Mouse (Mus musculus) lung, adult 10 weeks (tissue): Measurements from ENCODE around the gene Slc35e2. TPM values are rescaled to one million over a fixed set of nuclear protein-coding genes. Genes with fewer than 3 reads are reported as not detected.

Experiments used
- polyA plus RNA-seq: library from polyadenylated mRNA; stranded (reverse); fragments of 350-450 nt; fragmentation: Illumina TruSeq; extraction: RNeasy Lipid Tissue Mini Kit (QIAGEN cat#74804); gene quantifications from one replicate; pipeline ENCODE4 v1.2.3, GENCODE M21; 2014; ENCODE audit warnings: low read depth, low replicate concordance; ENCODE audit not compliant: insufficient read depth

The Slc35e2 gene
- 2.7 TPM for polyA plus RNA-seq

GRCm38 (mm10) chr4:155601091-155601996 is at the start of gene Slc35e2:
TSS of gene Slc35e2 (plus strand) at chr4:155601416.

GRCm38 (mm10) chr4:155561661-155562442 is 39.4 kb upstream of the Slc35e2 start, which contains the start of gene Nadk:
TSS of gene Nadk (plus strand) at chr4:155562378.

GRCm38 (mm10) chr4:155624338-155625291 is 23.4 kb downstream of the Slc35e2 start, which contains the start of gene Cdk11b:
TSS of gene Cdk11b (plus strand) at chr4:155624854.

GRCm38 (mm10) chr4:155645308-155645707 is 44.1 kb downstream of the Slc35e2 start, which contains the start of gene Gm10563:
TSS of gene Gm10563 (minus strand) at chr4:155645408.

GRCm38 (mm10) chr4:155653086-155653450 is 51.9 kb downstream of the Slc35e2 start, which contains the start of gene Mmp23:
TSS of gene Mmp23 (minus strand) at chr4:155653384.

GRCm38 (mm10) chr4:155668689-155669597 is 67.7 kb downstream of the Slc35e2 start, which contains the start of gene Mib2:
TSS of gene Mib2 (minus strand) at chr4:155669198.

Other genes with a start within 250 kb of the Slc35e2 start
- 28.0 TPM for gene Prkcz, start 240.1 kb upstream of the Slc35e2 start, polyA plus RNA-seq
- gene Gabrd, start 203.3 kb upstream of the Slc35e2 start, polyA plus RNA-seq = 0.35 TPM
- 2.1 TPM for gene Cfap74, start 192.2 kb upstream of the Slc35e2 start, polyA plus RNA-seq
- 1.1 TPM for gene Tmem52, start 132.3 kb upstream of the Slc35e2 start, polyA plus RNA-seq
- 229 TPM for gene Gnb1, start 110.1 kb upstream of the Slc35e2 start, polyA plus RNA-seq
- 65.4 TPM for gene Nadk, start 39.0 kb upstream of the Slc35e2 start, polyA plus RNA-seq
- 47.0 TPM for gene Cdk11b, start 23.4 kb downstream of the Slc35e2 start, polyA plus RNA-seq
- gene Gm10563, start 44.0 kb downstream of the Slc35e2 start, polyA plus RNA-seq = not detected
- 18.4 TPM for gene Mmp23, start 52.0 kb downstream of the Slc35e2 start, polyA plus RNA-seq
- 23.8 TPM for gene Mib2, start 67.8 kb downstream of the Slc35e2 start, polyA plus RNA-seq
- 2.8 TPM for gene Fndc10, start 92.9 kb downstream of the Slc35e2 start, polyA plus RNA-seq
- 76.0 TPM for gene Ssu72, start 103.4 kb downstream of the Slc35e2 start, polyA plus RNA-seq
- 0.40 TPM for gene Tmem240, start 133.4 kb downstream of the Slc35e2 start, polyA plus RNA-seq
- gene Atad3a, start 159.7 kb downstream of the Slc35e2 start, polyA plus RNA-seq = 17.7 TPM
- 3.0 TPM for gene Vwa1, start 173.3 kb downstream of the Slc35e2 start, polyA plus RNA-seq
- 0.29 TPM for gene Tmem88b, start 184.5 kb downstream of the Slc35e2 start, polyA plus RNA-seq
- 3.2 TPM for gene Ankrd65, start 189.0 kb downstream of the Slc35e2 start, polyA plus RNA-seq
- 112 TPM for gene Mrpl20, start 201.5 kb downstream of the Slc35e2 start, polyA plus RNA-seq
- 51.7 TPM for gene Ccnl2, start 211.1 kb downstream of the Slc35e2 start, polyA plus RNA-seq
- gene Aurkaip1, start 229.9 kb downstream of the Slc35e2 start, polyA plus RNA-seq = 106 TPM
- gene Mxra8, start 238.3 kb downstream of the Slc35e2 start, polyA plus RNA-seq = 188 TPM
- gene Dvl1, start 246.0 kb downstream of the Slc35e2 start, polyA plus RNA-seq = 25.1 TPM